Mouse (Mus musculus) MEL-GATA-1-ER (cell line): Measurements from ENCODE around the gene Il25.
"Not testable (repeated sequence)": the region's sequence is repeated elsewhere in the genome, so short reads cannot be mapped to it uniquely, and the experiment has no call there.

ENCODE experiments used
- DNase-seq: peaks from one replicate; pipeline ENCODE4 v3.0.0-alpha.2; 2012; ENCODE audit warnings: low read depth; ENCODE audit errors: extremely low read depth

The Il25 gene

GRCm38 (mm10) chr14:54951587-54951986 lies 19.1 kb downstream of the Il25 start:
- no peak for DNase-seq

- DNase-seq, result no peak
Measured at GRCm38 (mm10) chr14:54953664-54954206, 21.2 kb downstream of the Il25 start.

- DNase-seq, result no peak
Measured at GRCm38 (mm10) chr14:54954474-54954873, 22.0 kb downstream of the Il25 start.

DNA sequence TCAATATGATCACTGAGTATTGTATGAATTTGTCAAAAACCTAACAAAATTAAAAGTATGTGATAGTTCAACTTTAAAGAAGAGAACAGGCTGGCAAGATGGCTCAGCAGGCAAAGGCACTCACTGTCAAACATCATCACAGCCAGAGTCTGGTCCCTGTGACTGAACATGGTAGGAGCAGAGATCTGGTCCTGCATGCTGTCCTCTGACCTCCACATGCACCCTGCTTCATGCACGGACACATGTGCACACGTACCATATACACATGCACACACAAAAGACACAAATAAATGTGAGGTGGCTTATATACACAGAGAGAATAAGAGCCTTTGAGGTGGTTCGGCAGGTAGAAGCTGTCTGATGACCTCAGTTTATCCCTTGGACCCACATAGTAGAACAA lies 23.0 kb downstream of the Il25 start:
- DNase-seq, result no peak

DNA sequence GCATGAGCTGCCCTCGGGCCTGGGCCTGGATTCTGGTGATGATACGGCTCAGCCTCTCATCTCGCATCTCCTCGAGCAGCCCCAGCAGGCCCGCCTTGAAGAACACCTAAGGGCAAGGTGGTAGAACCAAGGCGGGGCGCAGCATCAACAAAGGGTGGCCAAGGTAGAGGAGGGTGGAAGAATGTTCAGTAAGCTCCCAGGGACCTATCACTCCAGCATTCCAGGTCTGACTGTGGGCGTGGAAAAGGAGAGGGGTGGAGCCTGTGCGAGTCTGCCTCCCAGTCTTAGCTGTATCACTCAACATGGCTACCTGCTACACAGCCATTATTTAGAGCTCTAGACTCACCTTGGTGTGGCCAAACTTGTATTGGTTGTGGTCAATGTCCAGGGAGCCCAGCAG lies 24.0 kb downstream of the Il25 start:
- DNase-seq, result no peak

GRCm38 (mm10) chr14:54958503-54958902 lies 26.0 kb downstream of the Il25 start:
- no peak for DNase-seq

GRCm38 (mm10) chr14:54959197-54959596 lies 26.7 kb downstream of the Il25 start:
- no peak for DNase-seq

DNA sequence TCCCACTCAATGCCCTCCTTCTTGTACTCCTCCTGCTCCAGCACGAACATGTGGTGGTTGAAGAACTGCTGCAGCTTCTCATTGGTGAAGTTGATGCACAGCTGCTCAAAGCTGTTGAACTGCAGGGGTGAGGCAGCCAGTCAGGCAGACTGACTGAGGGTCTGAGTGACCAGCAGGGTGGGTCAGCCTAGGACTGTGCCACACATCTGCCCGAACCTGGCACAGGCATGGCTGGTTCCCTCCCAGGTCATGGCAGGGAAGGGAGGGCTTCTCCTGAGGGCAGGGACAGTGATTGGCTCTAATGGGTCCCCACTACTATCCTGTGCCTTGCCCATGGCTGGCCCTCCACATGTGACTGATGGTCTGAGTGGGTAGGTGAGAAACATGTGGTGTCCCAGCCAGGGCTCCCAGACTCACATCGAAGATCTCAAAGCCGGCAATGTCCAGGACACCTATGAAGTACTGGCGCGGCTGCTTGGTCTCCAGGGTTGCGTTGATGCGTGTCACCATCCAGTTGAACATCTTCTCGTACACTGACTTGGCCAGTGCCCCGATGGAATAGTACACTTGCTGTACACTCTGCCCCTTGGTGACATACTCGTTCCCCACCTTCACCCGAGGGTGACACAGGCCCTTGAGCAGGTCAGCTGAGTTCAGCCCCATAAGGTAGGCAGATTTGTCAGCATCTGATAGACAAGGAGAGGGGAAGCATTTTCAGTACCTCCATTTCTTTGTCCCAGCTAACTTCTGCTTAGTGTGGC lies 27.5 kb downstream of the Il25 start:
- DNase-seq, result not testable (repeated sequence)

DNA sequence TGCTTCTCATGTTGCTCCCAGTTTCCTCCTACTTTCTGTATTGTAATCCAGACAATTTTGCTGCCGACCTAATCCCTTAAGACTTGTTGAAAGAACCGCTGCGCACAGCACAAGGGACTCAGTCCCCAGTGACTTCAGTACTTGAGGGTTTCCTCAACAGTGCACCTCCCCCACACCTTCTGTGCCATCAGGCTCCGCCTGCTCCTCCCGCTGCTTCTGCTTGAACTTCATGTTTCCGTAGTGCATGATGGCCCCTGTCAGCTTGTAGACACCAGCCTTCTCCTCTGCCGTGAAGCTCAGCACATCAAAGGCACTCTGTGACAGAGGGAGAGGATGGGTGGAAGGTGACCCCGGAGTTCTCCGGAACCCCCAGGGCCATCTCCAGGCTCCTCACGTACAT lies 28.3 kb downstream of the Il25 start:
- no peak for DNase-seq

DNA sequence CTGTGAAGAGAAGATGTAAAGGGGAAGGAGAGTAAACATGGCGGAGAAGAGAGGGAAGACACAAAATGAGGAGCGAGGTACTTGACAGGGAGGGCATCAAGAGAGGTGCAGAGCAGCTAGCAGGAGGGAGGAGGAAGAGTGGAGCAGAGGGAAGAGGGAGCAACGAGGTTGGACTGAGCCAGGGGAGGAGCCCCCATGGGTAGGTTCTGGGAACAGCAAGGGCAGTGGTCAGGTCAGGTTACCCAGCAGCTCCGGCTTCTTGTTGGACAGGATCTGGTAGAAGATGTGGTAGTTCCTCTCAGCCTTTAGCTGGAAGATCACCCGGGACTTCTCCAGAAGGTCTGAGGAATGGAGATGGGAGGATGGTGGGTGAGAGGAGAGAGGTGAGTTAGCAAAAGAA lies 29.0 kb downstream of the Il25 start:
- no peak for DNase-seq

DNA sequence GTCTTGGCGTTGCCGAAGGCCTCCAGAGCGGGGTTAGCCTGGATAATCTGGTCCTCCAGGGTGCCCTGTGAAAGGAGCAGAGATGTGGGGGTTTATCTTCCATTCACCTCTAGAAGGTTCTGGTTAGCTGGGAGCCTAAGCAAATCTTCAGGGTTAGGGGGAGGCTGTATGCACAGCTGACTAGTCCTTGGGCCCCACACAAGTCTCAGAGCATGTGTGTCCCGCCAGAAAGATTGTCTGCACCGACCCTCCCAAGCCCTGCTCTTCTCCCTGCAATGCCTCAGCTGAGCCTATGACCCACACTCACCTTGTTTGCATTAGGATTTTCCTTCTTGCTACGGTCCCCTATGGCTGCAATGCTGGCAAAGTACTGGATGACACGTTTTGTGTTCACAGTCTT lies 30.2 kb downstream of the Il25 start:
- DNase-seq, result no peak

DNA sequence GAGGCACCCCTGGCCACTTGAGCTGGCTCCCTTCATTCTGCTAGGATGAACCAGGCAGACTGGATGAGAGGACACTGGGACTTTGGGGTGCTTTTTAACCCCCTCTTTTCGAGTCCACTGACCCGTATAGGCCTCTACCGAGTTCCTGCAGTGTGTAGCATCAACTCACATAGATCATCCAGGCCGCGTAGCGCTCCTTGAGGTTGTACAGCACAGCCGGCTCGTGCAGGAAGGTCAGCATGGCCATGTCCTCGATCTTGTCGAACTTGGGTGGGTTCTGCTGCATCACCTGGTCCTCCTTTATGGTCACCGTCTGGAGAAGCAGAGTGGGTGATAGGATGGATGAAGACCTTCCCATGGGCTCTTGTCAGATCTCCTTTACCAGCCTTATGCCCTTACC lies 31.2 kb downstream of the Il25 start:
- DNase-seq, result no peak

DNA sequence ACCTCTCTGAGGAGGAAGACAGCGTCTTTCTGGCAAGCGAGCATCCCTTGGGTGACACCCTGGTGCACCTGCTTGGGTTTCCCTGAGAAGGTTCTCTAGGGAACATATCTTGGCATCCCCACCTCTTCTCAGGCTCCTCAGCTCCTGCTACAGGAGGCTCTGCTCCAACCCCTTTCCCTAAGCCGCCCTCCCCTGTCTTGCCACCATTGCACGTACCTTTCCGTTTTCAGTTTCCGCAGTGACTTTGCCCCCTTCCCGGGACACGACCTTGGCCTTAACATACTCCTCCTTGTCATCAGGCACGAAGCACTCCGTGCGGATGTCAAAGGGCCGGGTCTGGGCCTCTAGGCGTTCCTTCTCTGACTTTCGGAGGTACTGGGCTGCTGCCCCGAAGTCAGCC lies 32.5 kb downstream of the Il25 start:
- DNase-seq, result no peak

- no peak for DNase-seq
Measured at GRCm38 (mm10) chr14:54965631-54966030, 33.1 kb downstream of the Il25 start.

DNA sequence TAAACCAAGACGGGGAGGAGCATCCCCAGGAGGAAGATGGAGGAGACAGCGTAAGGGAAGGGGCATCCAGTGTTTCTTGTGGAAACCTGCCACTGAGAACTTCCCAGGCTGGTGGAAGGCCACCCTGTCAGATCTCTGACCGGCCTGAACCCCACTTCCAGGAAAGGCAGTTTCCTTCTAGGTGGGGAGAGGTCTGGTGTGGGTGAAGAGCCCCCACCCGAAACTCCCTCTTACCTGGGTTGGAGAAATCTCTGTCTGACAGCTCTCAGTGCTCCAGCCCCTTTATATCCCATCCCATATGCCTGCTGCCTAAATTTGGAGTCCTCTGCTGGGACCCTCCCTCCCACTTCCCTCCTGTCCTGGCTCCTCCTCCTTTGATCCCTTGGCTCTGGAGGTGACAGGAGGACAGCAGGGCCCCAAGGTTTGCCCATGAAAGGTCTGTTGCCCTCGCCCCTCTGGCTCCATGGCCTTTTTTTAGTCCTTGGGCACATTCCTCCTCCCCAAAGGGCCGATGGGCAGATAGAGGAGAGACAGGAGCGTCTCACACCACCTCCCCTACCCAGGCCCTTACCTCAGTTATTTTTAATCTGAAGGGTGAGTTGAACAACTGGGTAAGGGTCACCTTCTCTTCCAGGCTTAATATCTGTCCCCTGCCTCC lies 34.0 kb downstream of the Il25 start, which contains the start of gene Myh6:
Gene Myh6 (minus strand): TSS at position 608 of the 658 bp plus-strand sequence.
- DNase-seq, result no peak

- DNase-seq, result no peak
Measured at GRCm38 (mm10) chr14:54967874-54968273, 35.4 kb downstream of the Il25 start.

DNA sequence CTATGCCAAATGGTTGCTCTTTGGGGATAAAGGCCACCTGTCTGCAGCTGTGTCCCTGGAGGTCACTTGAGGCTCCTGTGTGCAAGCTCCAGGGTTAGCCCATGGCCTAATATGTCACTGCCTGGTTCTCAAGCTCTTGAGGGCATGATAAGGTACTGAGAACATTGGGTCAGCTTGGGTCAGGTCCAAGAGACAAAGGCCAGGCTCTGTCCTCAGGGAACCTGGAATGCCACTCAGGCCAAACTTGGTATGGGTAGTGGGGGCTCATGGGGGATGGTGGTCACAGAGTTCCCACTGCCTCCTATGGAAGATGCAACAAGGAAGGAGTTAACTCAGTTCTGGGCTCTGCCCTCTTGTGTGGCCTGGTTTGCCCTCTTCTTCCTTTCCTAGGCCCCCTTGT lies 35.8 kb downstream of the Il25 start:
- DNase-seq, result no peak

- DNase-seq, result not testable (repeated sequence)
Measured at GRCm38 (mm10) chr14:54972786-54973185, 40.3 kb downstream of the Il25 start.

DNA sequence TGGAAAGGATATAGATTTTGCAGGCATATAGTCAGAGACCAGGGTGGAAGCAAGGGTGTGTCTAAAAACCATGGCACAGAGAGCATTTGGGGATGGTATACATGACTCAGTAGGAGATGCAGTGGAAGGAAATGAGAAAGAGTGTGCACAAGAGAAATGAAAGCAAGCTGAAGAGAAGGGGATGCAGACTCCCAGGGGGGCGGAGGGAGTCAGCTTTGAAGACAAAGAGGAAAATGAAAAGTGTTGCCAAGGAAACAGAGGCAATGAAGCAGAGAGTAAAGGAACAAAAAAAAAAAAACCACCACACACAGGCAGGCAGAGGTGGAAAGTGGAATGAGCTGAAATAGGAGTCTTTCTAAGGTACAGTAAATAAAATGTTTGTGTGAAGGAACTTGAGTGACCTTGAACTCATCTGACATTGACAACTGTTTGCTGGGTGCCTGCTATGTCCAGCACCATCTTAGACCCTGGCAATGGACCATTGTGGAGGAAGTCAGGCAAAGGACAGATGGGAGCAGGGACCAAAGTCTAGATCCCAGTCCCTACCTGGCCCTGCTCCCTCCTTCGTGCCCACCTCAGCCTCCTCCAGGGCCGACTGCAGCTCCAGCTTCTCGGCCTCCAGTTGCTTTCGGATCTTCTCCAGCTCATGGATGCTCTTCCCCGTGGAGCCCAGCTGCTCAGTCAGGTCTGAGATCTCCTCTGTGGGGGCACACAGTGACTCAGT lies 41.7 kb downstream of the Il25 start:
- no peak for DNase-seq

DNA sequence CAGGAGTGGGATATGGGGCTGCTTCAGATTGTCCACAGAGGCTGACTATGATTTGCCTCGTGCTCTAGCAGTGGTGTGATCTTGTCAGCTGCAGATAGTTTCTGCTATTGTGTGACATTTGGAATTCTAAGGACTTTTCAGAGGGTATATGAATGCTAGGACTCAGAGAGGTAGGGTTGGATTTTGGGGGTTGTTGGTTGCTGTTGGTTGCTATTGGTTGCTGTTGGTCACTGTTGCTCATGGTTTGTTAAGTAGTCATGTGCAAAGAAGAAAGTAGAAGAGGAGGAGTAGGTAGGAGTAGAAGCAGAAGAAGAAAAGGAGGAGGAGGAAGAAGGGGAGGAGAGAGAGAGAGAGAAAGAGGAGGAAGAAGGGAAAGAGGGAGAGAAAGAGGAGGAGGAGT lies 44.1 kb downstream of the Il25 start, which contains the start of gene Gm17428:
Gene Gm17428 (plus strand): TSS at position 301 of the 400 bp plus-strand sequence.
- DNase-seq, result no peak

DNA sequence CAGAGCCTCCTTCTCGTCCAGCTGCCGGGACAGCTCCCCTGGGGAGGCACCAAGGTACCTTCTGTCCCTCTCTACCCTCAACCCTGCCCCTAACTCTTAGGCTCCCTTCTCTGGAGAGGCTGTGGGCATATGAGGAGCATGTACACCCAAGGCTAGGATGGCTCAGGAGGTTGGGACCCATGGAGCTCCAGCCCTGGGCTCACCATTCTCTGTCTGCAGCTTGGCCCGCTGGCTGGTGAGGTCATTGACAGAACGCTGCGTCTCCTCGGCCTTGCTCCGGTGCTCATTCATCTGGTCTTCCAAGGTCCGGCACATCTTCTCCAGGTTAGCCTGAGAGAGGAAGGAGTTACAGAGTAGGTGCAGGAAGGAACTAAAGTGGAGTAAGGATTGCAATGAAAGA lies 46.2 kb downstream of the Il25 start:
- DNase-seq, result no peak

- DNase-seq, result no peak
Measured at GRCm38 (mm10) chr14:54981934-54982333, 49.4 kb downstream of the Il25 start.
